Mouse (Mus musculus) forebrain, embryonic 10.5 days (tissue): ENCODE measurements around the gene Slc4a7. TPM values are rescaled to one million over a fixed set of nuclear protein-coding genes. Genes with fewer than 3 reads are reported as not detected.

Experiments
- DNase-seq: peaks from one replicate; pipeline ENCODE4 v3.0.0-alpha.2; 2017; ENCODE audit warnings: low spot score; ENCODE audit errors: extremely low spot score
- H3K27ac ChIP-seq: fragments of 300-500 bp; sonication (generic); 2 replicates; pipeline ENCODE4 v1.5.1; 2016; ENCODE audit warnings: mild to moderate bottlenecking
- H3K27me3 ChIP-seq: fragments of 300-500 bp; sonication (generic); 2 replicates; pipeline ENCODE4 v1.6.1; 2016; ENCODE audit warnings: mild to moderate bottlenecking; ENCODE audit not compliant: poor library complexity, severe bottlenecking
- H3K36me3 ChIP-seq: fragments of 300-500 bp; sonication (generic); replicated peaks from 2 replicates; pipeline ENCODE4 v1.6.1; 2016; ENCODE audit warnings: mild to moderate bottlenecking, moderate library complexity
- H3K4me1 ChIP-seq: fragments of 300-500 bp; sonication (generic); 2 replicates; pipeline ENCODE4 v1.6.1; 2016
- H3K4me3 ChIP-seq: fragments of 300-500 bp; sonication (generic); 2 replicates; pipeline ENCODE4 v1.5.1; 2016; ENCODE audit warnings: mild to moderate bottlenecking, moderate library complexity
- H3K9me3 ChIP-seq: fragments of 300-500 bp; sonication (generic); 2 replicates; pipeline ENCODE4 v1.6.1; 2016; ENCODE audit warnings: mild to moderate bottlenecking, moderate library complexity
- WGBS: fragments of 180-500 bp; shearing (Covaris S2); methylation state at CpG from one replicate; pipeline ENCODE4 v1.1.7; 2016; 5-methylcytosine and 5-hydroxymethylcytosine counted together
- polyA plus RNA-seq: library from polyadenylated mRNA; unstranded; fragments of >200 nt; fragmentation: Nextera tagmentation; extraction: Ambion mirVana; gene quantifications from 2 replicates; pipeline ENCODE4 v1.2.1, GENCODE M21; 2016

The Slc4a7 gene
- polyA plus RNA-seq, 1 experiment from 2014 or later = 36.5 TPM

GRCm38 (mm10) chr14:14803921-14804517 is 101.9 kb downstream of the Slc4a7 start:
- Histone ChIP-seq H3K4me1 (peaks cover 7% of the 10 kb centered on the region), H3K9me3 (no peaks in the 10 kb centered on the region), H3K36me3 (peaks cover 17% of the 10 kb centered on the region), H3K27me3 (no peaks in the 10 kb centered on the region), H3K4me3 (no peak overlapping the region), H3K27ac (no peak overlapping the region)
- WGBS = 19% methylated on average over 10 of the region's 10 CpGs
- DNase-seq = peak; percentile 28

GRCm38 (mm10) chr14:14804518-14805212 is 102.6 kb downstream of the Slc4a7 start:
- 76% methylated on average over 5 of the region's 5 CpGs for WGBS
- Histone ChIP-seq H3K4me3 (no peak overlapping the region), H3K4me1 (peaks cover 7% of the 10 kb centered on the region), H3K9me3 (no peaks in the 10 kb centered on the region), H3K36me3 (peaks cover 13% of the 10 kb centered on the region), H3K27ac (no peak overlapping the region), H3K27me3 (no peaks in the 10 kb centered on the region)
- DNase-seq = no peak

- Histone ChIP-seq H3K27me3 (no peaks in the 10 kb centered on the region), H3K27ac (no peak overlapping the region), H3K9me3 (no peaks in the 10 kb centered on the region), H3K36me3 (no peaks in the 10 kb centered on the region), H3K4me1 (no peaks in the 10 kb centered on the region), H3K4me3 (no peak overlapping the region)
- DNase-seq = no peak
- WGBS = 84% methylated on average over 12 of the region's 12 CpGs
Measured at GRCm38 (mm10) chr14:14832520-14833240, 130.6 kb downstream of the Slc4a7 start.

GRCm38 (mm10) chr14:14833498-14833897 is 131.4 kb downstream of the Slc4a7 start:
- no peaks in the 10 kb centered on the region for H3K4me1 ChIP-seq
- no peaks in the 10 kb centered on the region for H3K27me3 ChIP-seq
- 96% methylated on average over 1 of the region's 1 CpGs for WGBS
- no peaks in the 10 kb centered on the region for H3K36me3 ChIP-seq
- DNase-seq = no peak
- H3K27ac ChIP-seq = no peak overlapping the region
- no peaks in the 10 kb centered on the region for H3K9me3 ChIP-seq
- H3K4me3 ChIP-seq = no peak overlapping the region

- Histone ChIP-seq H3K27me3 (no peaks in the 10 kb centered on the region), H3K4me1 (no peaks in the 10 kb centered on the region), H3K9me3 (no peaks in the 10 kb centered on the region), H3K4me3 (no peak overlapping the region), H3K27ac (no peak overlapping the region), H3K36me3 (no peaks in the 10 kb centered on the region)
- 90% methylated on average over 2 of the region's 2 CpGs for WGBS
- no peak for DNase-seq
Measured at GRCm38 (mm10) chr14:14834266-14834665, 132.2 kb downstream of the Slc4a7 start.

GRCm38 (mm10) chr14:14837627-14838026 is 135.5 kb downstream of the Slc4a7 start:
- no peaks in the 10 kb centered on the region for H3K27me3 ChIP-seq
- H3K36me3 ChIP-seq = no peaks in the 10 kb centered on the region
- WGBS = 87% methylated on average over 4 of the region's 4 CpGs
- no peaks in the 10 kb centered on the region for H3K9me3 ChIP-seq
- no peaks in the 10 kb centered on the region for H3K4me1 ChIP-seq
- DNase-seq = no peak
- no peak overlapping the region for H3K27ac ChIP-seq
- H3K4me3 ChIP-seq = no peak overlapping the region

- Histone ChIP-seq H3K4me1 (no peaks in the 10 kb centered on the region), H3K4me3 (no peak overlapping the region), H3K27ac (no peak overlapping the region), H3K9me3 (no peaks in the 10 kb centered on the region), H3K36me3 (no peaks in the 10 kb centered on the region), H3K27me3 (no peaks in the 10 kb centered on the region)
- DNase-seq = no peak
- 78% methylated on average over 1 of the region's 1 CpGs for WGBS
Measured at GRCm38 (mm10) chr14:14838109-14838508, 136.0 kb downstream of the Slc4a7 start.

GRCm38 (mm10) chr14:14842734-14843530 is 140.9 kb downstream of the Slc4a7 start:
- H3K9me3 ChIP-seq = no peaks in the 10 kb centered on the region
- H3K4me3 ChIP-seq = no peak overlapping the region
- no peaks in the 10 kb centered on the region for H3K4me1 ChIP-seq
- no peak overlapping the region for H3K27ac ChIP-seq
- H3K27me3 ChIP-seq = no peaks in the 10 kb centered on the region
- DNase-seq = no peak
- 86% methylated on average over 8 of the region's 8 CpGs for WGBS
- no peaks in the 10 kb centered on the region for H3K36me3 ChIP-seq

Other genes starting within 250 kb of the Slc4a7 start
- gene Nek10, start 101.1 kb downstream of the Slc4a7 start, polyA plus RNA-seq = 0.05 TPM in 1 of 2 replicates, not detected in the other